Mouse (Mus musculus): ENCODE data around the gene H2-Q4.
"Not testable (repeated sequence)": the region's sequence is repeated elsewhere in the genome, so short reads cannot be mapped to it uniquely, and the experiment has no call there.

The H2-Q4 gene

GRCm38 (mm10) chr17:35379369-35379728 lies at the start of gene H2-Q4:
TSS of gene H2-Q4 (plus strand) at chr17:35379617.
- DNase-seq (ENCODE audit: low read depth), result peak; percentile 90

GRCm38 (mm10) chr17:35329714-35330113 lies 49.7 kb upstream of the H2-Q4 start:
- not testable (repeated sequence) for DNase-seq (ENCODE audit: low read depth)

- not testable (repeated sequence) for DNase-seq (ENCODE audit: low read depth)
These were observed 47.9 kb upstream of the H2-Q4 start for GRCm38 (mm10) chr17:35331546-35331945.

GRCm38 (mm10) chr17:35342071-35342671 lies 37.2 kb upstream of the H2-Q4 start, which contains the start of gene H2-Q2:
TSS of gene H2-Q2 (plus strand) at chr17:35342242.
- no peak for DNase-seq (ENCODE audit: low read depth)

GRCm38 (mm10) chr17:35342711-35343476 lies 36.5 kb upstream of the H2-Q4 start:
- no peak for DNase-seq (ENCODE audit: low read depth)

GRCm38 (mm10) chr17:35347659-35348058 lies 31.8 kb upstream of the H2-Q4 start:
- DNase-seq (ENCODE audit: low read depth), result not testable (repeated sequence)

- not testable (repeated sequence) for DNase-seq (ENCODE audit: low read depth)
These were observed 26.1 kb upstream of the H2-Q4 start for GRCm38 (mm10) chr17:35353275-35353674.

GRCm38 (mm10) chr17:35354071-35354470 lies 25.3 kb upstream of the H2-Q4 start:
- DNase-seq (ENCODE audit: low read depth), result no peak

- no peak for DNase-seq (ENCODE audit: low read depth)
These were observed 22.3 kb upstream of the H2-Q4 start for GRCm38 (mm10) chr17:35357086-35357485.

GRCm38 (mm10) chr17:35358763-35359469 lies 20.5 kb upstream of the H2-Q4 start:
- DNase-seq (ENCODE audit: low read depth), result no peak

- DNase-seq (ENCODE audit: low read depth), result no peak
These were observed 20.0 kb upstream of the H2-Q4 start for GRCm38 (mm10) chr17:35359470-35359862.

GRCm38 (mm10) chr17:35379729-35380451 lies 473 bp downstream of the H2-Q4 start:
- peak; percentile 42 for DNase-seq (ENCODE audit: low read depth)

GRCm38 (mm10) chr17:35389796-35390195 lies 10.4 kb downstream of the H2-Q4 start:
- DNase-seq (ENCODE audit: low read depth), result not testable (repeated sequence)

- not testable (repeated sequence) for DNase-seq (ENCODE audit: low read depth)
These were observed 13.3 kb downstream of the H2-Q4 start for GRCm38 (mm10) chr17:35392671-35393070.

GRCm38 (mm10) chr17:35393864-35394800 lies 14.7 kb downstream of the H2-Q4 start:
- DNase-seq (ENCODE audit: low read depth), result not testable (repeated sequence)

GRCm38 (mm10) chr17:35396956-35397355 lies 17.5 kb downstream of the H2-Q4 start:
- DNase-seq (ENCODE audit: low read depth), result not testable (repeated sequence)

- DNase-seq (ENCODE audit: low read depth), result not testable (repeated sequence)
These were observed 33.6 kb downstream of the H2-Q4 start for GRCm38 (mm10) chr17:35413057-35413456.

- DNase-seq (ENCODE audit: low read depth), result not testable (repeated sequence)
These were observed 36.1 kb downstream of the H2-Q4 start for GRCm38 (mm10) chr17:35415273-35416129.

GRCm38 (mm10) chr17:35418772-35419171 lies 39.4 kb downstream of the H2-Q4 start:
- DNase-seq (ENCODE audit: low read depth), result no peak

GRCm38 (mm10) chr17:35419564-35419963 lies 40.1 kb downstream of the H2-Q4 start:
- DNase-seq (ENCODE audit: low read depth), result not testable (repeated sequence)
